Mouse (Mus musculus) layer of hippocampus, adult 6 months (tissue): Measurements from ENCODE around the gene Fem1b. TPM values are rescaled to one million over a fixed set of nuclear protein-coding genes. Genes with fewer than 3 reads are reported as not detected.

ENCODE experiments used
- long read RNA-seq, 2 experiments: library from polyadenylated mRNA; unstranded; transcript quantifications; one replicate each; pipeline ENCODE4 v2.0.0; 2019 to 2020
- polyA plus RNA-seq: library from polyadenylated mRNA; unstranded; fragments of <200 nt; fragmentation: Nextera tagmentation; gene quantifications from 2 replicates; pipeline ENCODE4 v1.2.3, GENCODE M21; 2021

Fem1b gene
- polyA plus RNA-seq = 8.5 and 9.9 TPM in 2 replicates
- long read RNA-seq, experiment 1, full-length matches to known transcripts = 5 of 39 reads
- long read RNA-seq, experiment 1, partial matches to known transcripts = 0 of 39 reads
- long read RNA-seq, experiment 1, other reads (novel, unspliced or antisense) = 34 of 39 reads
- long read RNA-seq, experiment 2, full-length matches to known transcripts = 51 of 91 reads
- long read RNA-seq, experiment 2, partial matches to known transcripts = 0 of 91 reads
- long read RNA-seq, experiment 2, other reads (novel, unspliced or antisense) = 40 of 91 reads

GRCm38 (mm10) chr9:62811516-62812121, at the start of gene Fem1b:
Fem1b (minus strand) TSS chr9:62811934.

GRCm38 (mm10) chr9:62857719-62858261, 46.1 kb upstream of the Fem1b start, which contains the start of gene Calml4:
Calml4 (plus strand) TSS chr9:62858080.

GRCm38 (mm10) chr9:62838506-62839171, 26.9 kb upstream of the Fem1b start, which contains the start of gene Cln6:
Cln6 (plus strand) TSS chr9:62838785.

Other genes with a start within 250 kb of the Fem1b start
- 0.85 and 1.0 TPM in 2 replicates for gene Itga11, start 134.1 kb downstream of the Fem1b start, polyA plus RNA-seq
- gene Cln6, start 26.9 kb upstream of the Fem1b start, polyA plus RNA-seq = 7.2 and 10.5 TPM in 2 replicates
- gene Calml4, start 46.1 kb upstream of the Fem1b start, polyA plus RNA-seq = 9.1 and 75.4 TPM in 2 replicates
- 23.1 and 25.3 TPM in 2 replicates for gene Pias1, start 176.0 kb upstream of the Fem1b start, polyA plus RNA-seq